Mouse (Mus musculus): ENCODE measurements at regions not wholly inside any gene's neighbourhood (a gene's known extent, or its start where the extent isn't known, plus 50 kb on each side); places are given as distances from the start of the nearest gene placed in this dataset.
A peak's percentile ranks its signal among the peaks of the same experiment; 100 is the strongest.

GRCm38 (mm10) chr7:37111071-37111470, 413.2 kb downstream of the Tshz3 start:
- no peak overlapping the region for H3K4me2 ChIP-seq
- H3K36me3 ChIP-seq, result no peaks in the 10 kb centered on the region
- no peak overlapping the region for H3K27ac ChIP-seq
- WGBS, result 56% methylated on average over 6 of the region's 6 CpGs
- no peak overlapping the region for H3K4me3 ChIP-seq (replicated peaks)
- H3K9me3 ChIP-seq (replicated peaks), result no peaks in the 10 kb centered on the region
- no peaks in the 10 kb centered on the region for H3K27me3 ChIP-seq
- no peak overlapping the region for H3K9ac ChIP-seq
- H3K4me1 ChIP-seq, result no peaks in the 10 kb centered on the region
- no peak for ATAC-seq (replicated peaks; ENCODE audit: low FRiP score)

DNA sequence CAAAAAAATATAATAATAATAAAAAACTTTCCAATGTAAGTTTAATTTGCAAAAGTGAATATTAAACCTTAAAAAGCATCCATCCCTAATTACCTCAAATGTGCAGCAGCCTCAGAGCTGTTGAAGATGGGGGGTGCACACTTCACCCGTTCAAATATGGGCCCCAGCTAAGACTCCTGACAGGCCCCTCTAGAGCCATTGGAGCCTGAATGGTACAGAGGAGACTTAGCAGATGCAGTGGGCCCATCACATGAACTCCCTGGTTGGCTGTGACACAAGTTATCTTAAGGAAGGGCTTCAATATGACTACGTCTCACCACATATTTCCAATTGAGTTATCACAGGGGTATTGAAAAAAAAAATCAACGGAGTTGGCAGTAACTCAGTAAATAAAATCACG, 422.9 kb downstream of the Tshz3 start:
- Histone ChIP-seq H3K4me1 (no peaks in the 10 kb centered on the region), H3K36me3 (no peaks in the 10 kb centered on the region), H3K4me2 (no peak overlapping the region), H3K9ac (no peak overlapping the region), H3K27ac (no peak overlapping the region), H3K4me3 (replicated peaks) (no peak overlapping the region), H3K27me3 (no peaks in the 10 kb centered on the region), H3K9me3 (replicated peaks) (no peaks in the 10 kb centered on the region)
- no peak for ATAC-seq (replicated peaks; ENCODE audit: low FRiP score)
- WGBS, result 80% methylated on average over 4 of the region's 4 CpGs

DNA sequence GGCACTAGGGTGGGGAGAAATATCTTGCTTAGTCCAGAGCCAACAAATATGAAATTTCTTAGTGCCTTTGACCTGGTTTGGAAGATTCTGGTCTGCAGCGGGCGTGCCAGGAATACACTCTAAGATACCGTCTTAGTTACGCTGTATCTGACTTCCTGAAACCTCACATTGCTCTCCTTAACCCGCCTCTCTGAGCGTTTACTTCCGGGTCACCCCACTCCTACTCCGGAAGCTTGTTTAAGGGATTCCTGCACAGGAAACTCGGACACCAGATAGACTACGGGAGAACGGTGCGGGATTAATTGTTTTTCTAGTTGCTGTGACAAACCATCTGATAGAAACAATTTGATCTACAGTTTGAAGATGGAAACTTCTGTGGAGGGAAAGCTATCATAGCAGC, 442.3 kb downstream of the Tshz3 start:
- 75% methylated on average over 12 of the region's 12 CpGs for WGBS
- H3K9me3 ChIP-seq (replicated peaks), result no peaks in the 10 kb centered on the region
- H3K4me3 ChIP-seq (replicated peaks), result no peak overlapping the region
- 0 out of 2 replicates have a peak, but pooled peaks cover 5% of the 10 kb centered on the region for H3K27me3 ChIP-seq
- no peak for ATAC-seq (replicated peaks; ENCODE audit: low FRiP score)
- H3K9ac ChIP-seq, result no peak overlapping the region
- H3K4me2 ChIP-seq, result peak overlapping the region; percentile 31; the same call in 1 of the 2 replicates
- no peaks in the 10 kb centered on the region for H3K36me3 ChIP-seq
- H3K4me1 ChIP-seq, result peaks cover 7% of the 10 kb centered on the region; the same call in 1 of the 2 replicates
- no peak overlapping the region for H3K27ac ChIP-seq

- ATAC-seq (replicated peaks; ENCODE audit: low FRiP score), result no peak
- Histone ChIP-seq H3K4me3 (replicated peaks) (no peak overlapping the region), H3K4me1 (peaks cover 7% of the 10 kb centered on the region; the same call in 1 of the 2 replicates), H3K9me3 (replicated peaks) (no peaks in the 10 kb centered on the region), H3K4me2 (no peak overlapping the region), H3K27ac (no peak overlapping the region), H3K9ac (no peak overlapping the region), H3K36me3 (no peaks in the 10 kb centered on the region), H3K27me3 (0 out of 2 replicates have a peak, but pooled peaks cover 5% of the 10 kb centered on the region)
- WGBS, result 83% methylated on average over 5 of the region's 5 CpGs
Observed at GRCm38 (mm10) chr7:37142780-37143179, 444.9 kb downstream of the Tshz3 start.

DNA sequence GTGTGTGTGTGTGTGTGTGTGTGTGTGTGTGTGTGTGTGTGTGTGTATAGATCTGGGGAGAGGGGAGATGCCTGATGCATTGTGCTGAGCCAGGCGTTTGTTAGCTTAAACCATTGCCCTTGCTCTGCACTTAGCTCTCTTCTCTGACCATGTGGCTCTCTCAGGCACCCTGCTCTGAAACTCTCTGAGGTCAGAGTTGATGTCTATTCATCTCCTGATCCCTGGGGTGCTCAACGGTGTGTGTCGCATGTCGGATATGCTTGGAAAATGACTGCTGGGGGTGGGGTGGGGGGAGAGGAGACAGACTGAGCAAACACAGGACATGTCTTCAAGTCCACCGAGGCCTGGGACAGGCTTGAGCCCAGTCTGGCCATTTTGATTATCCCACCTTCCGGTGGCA, 446.4 kb downstream of the Tshz3 start:
- Histone ChIP-seq H3K36me3 (no peaks in the 10 kb centered on the region), H3K4me2 (no peak overlapping the region), H3K27me3 (0 out of 2 replicates have a peak, but pooled peaks cover 5% of the 10 kb centered on the region), H3K27ac (no peak overlapping the region), H3K9ac (no peak overlapping the region), H3K4me1 (peaks cover 7% of the 10 kb centered on the region; the same call in 1 of the 2 replicates), H3K4me3 (replicated peaks) (no peak overlapping the region), H3K9me3 (replicated peaks) (no peaks in the 10 kb centered on the region)
- no peak for ATAC-seq (replicated peaks; ENCODE audit: low FRiP score)
- WGBS, result 18% methylated on average over 6 of the region's 6 CpGs

DNA sequence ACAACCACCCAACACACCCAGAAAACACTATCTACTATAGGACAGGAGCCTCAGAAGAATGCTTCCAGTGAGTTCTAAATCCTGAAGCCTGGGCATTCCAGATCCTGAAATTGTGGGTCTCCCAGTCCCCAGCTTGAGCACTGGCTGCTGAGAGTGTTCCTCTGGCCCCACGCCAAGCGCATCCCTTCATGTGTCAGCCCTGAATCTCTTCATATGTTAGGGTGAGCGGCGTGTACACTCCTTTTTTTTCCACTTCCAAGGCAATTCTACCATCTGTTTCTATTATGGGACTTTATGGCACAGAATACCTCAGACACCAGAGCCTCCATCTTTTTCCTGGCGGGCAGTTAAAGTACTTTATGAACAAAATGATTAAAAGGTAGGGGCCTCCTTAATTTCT, 451.8 kb downstream of the Tshz3 start:
- H3K9ac ChIP-seq, result no peak overlapping the region
- 90% methylated on average over 5 of the region's 5 CpGs for WGBS
- H3K4me3 ChIP-seq (replicated peaks), result no peak overlapping the region
- H3K9me3 ChIP-seq (replicated peaks), result no peaks in the 10 kb centered on the region
- ATAC-seq (replicated peaks; ENCODE audit: low FRiP score), result no peak
- H3K4me1 ChIP-seq, result no peaks in the 10 kb centered on the region
- H3K27ac ChIP-seq, result no peak overlapping the region
- H3K27me3 ChIP-seq, result no peaks in the 10 kb centered on the region
- no peaks in the 10 kb centered on the region for H3K36me3 ChIP-seq
- no peak overlapping the region for H3K4me2 ChIP-seq

GRCm38 (mm10) chr7:37159801-37160200, 461.9 kb downstream of the Tshz3 start:
- Histone ChIP-seq H3K27me3 (no peaks in the 10 kb centered on the region), H3K4me3 (replicated peaks) (no peak overlapping the region), H3K4me1 (peaks cover 13% of the 10 kb centered on the region), H3K4me2 (peak overlapping the region; percentile 45), H3K9me3 (replicated peaks) (no peaks in the 10 kb centered on the region), H3K36me3 (no peaks in the 10 kb centered on the region), H3K9ac (no peak overlapping the region), H3K27ac (no peak overlapping the region)
- WGBS, result 9% methylated on average over 8 of the region's 8 CpGs
- peak; percentile 75 for ATAC-seq (replicated peaks; ENCODE audit: low FRiP score)

- H3K9me3 ChIP-seq (replicated peaks), result no peaks in the 10 kb centered on the region
- no peak for ATAC-seq (replicated peaks; ENCODE audit: low FRiP score)
- 0 out of 2 replicates have a peak, but pooled peaks cover 4% of the 10 kb centered on the region for H3K4me1 ChIP-seq
- no peaks in the 10 kb centered on the region for H3K27me3 ChIP-seq
- 42% methylated on average over 10 of the region's 10 CpGs for WGBS
- no peak overlapping the region for H3K4me3 ChIP-seq (replicated peaks)
- no peaks in the 10 kb centered on the region for H3K36me3 ChIP-seq
- H3K4me2 ChIP-seq, result no peak overlapping the region
- H3K27ac ChIP-seq, result no peak overlapping the region
- H3K9ac ChIP-seq, result no peak overlapping the region
Observed at GRCm38 (mm10) chr7:37168883-37169282, 471.0 kb downstream of the Tshz3 start.

- Histone ChIP-seq H3K9ac (no peak overlapping the region), H3K4me1 (peaks cover 14% of the 10 kb centered on the region), H3K4me3 (replicated peaks) (no peak overlapping the region), H3K36me3 (no peaks in the 10 kb centered on the region), H3K9me3 (replicated peaks) (no peaks in the 10 kb centered on the region), H3K27me3 (no peaks in the 10 kb centered on the region), H3K4me2 (no peak overlapping the region), H3K27ac (no peak overlapping the region)
- 96% methylated on average over 3 of the region's 3 CpGs for WGBS
- ATAC-seq (replicated peaks; ENCODE audit: low FRiP score), result no peak
Observed at GRCm38 (mm10) chr7:37175746-37176145, 477.8 kb downstream of the Tshz3 start.

GRCm38 (mm10) chr7:37178256-37178655, 480.3 kb downstream of the Tshz3 start:
- Histone ChIP-seq H3K36me3 (no peaks in the 10 kb centered on the region), H3K4me2 (no peak overlapping the region), H3K27me3 (no peaks in the 10 kb centered on the region), H3K9ac (no peak overlapping the region), H3K27ac (no peak overlapping the region), H3K9me3 (replicated peaks) (no peaks in the 10 kb centered on the region), H3K4me1 (peaks cover 19% of the 10 kb centered on the region), H3K4me3 (replicated peaks) (no peak overlapping the region)
- ATAC-seq (replicated peaks; ENCODE audit: low FRiP score), result no peak
- WGBS, result 60% methylated on average over 4 of the region's 4 CpGs

- Histone ChIP-seq H3K9ac (no peak overlapping the region), H3K4me2 (peak overlapping the region; percentile 51), H3K4me3 (replicated peaks) (peak overlapping the region; percentile 16; the same call in 1 of the 2 replicates), H3K36me3 (no peaks in the 10 kb centered on the region), H3K4me1 (peaks cover 19% of the 10 kb centered on the region), H3K9me3 (replicated peaks) (no peaks in the 10 kb centered on the region), H3K27me3 (no peaks in the 10 kb centered on the region), H3K27ac (no peak overlapping the region)
- no peak for ATAC-seq (replicated peaks; ENCODE audit: low FRiP score)
- WGBS, result 25% methylated on average over 10 of the region's 10 CpGs
Observed at GRCm38 (mm10) chr7:37179907-37180306, 482.0 kb downstream of the Tshz3 start.

- Histone ChIP-seq H3K4me2 (peak overlapping the region; percentile 51), H3K27me3 (no peaks in the 10 kb centered on the region), H3K9ac (no peak overlapping the region), H3K27ac (peak overlapping the region; percentile 29; the same call in 1 of the 2 replicates), H3K4me3 (replicated peaks) (peak overlapping the region; percentile 16), H3K4me1 (peaks cover 19% of the 10 kb centered on the region), H3K36me3 (no peaks in the 10 kb centered on the region), H3K9me3 (replicated peaks) (no peaks in the 10 kb centered on the region)
- 14% methylated on average over 13 of the region's 13 CpGs for WGBS
- peak; percentile 71 for ATAC-seq (replicated peaks; ENCODE audit: low FRiP score)
Observed at GRCm38 (mm10) chr7:37180416-37180815, 482.5 kb downstream of the Tshz3 start.

- ATAC-seq (replicated peaks; ENCODE audit: low FRiP score), result peak; percentile 69
- no peak overlapping the region for H3K27ac ChIP-seq
- no peak overlapping the region for H3K9ac ChIP-seq
- H3K36me3 ChIP-seq, result no peaks in the 10 kb centered on the region
- no peak overlapping the region for H3K4me3 ChIP-seq (replicated peaks)
- peaks cover 19% of the 10 kb centered on the region for H3K4me1 ChIP-seq
- WGBS, result 24% methylated on average over 4 of the region's 4 CpGs
- H3K27me3 ChIP-seq, result no peaks in the 10 kb centered on the region
- peak overlapping the region; percentile 51; the same call in 1 of the 2 replicates for H3K4me2 ChIP-seq
- H3K9me3 ChIP-seq (replicated peaks), result no peaks in the 10 kb centered on the region
Observed at GRCm38 (mm10) chr7:37181109-37181508, 483.2 kb downstream of the Tshz3 start.
